Mouse (Mus musculus): ENCODE results near the gene Batf2.

- no peak for TF ChIP-seq CTCF (IDR thresholded peaks at IDR 0.05; ENCODE audit: low read depth)
- no peak for TF ChIP-seq EP300 (IDR thresholded peaks at IDR 0.05; ENCODE audit: low read depth)
Observed at GRCm38 (mm10) chr19:6184131-6184530, 43.3 kb downstream of the Batf2 start, which contains the start of gene Majin.

Measured in liver, postnatal 0 days (tissue).